Mouse (Mus musculus) heart, postnatal 0 days (tissue): ENCODE data around the gene Maml1.

Experiments used
- CTCF ChIP-seq: IDR thresholded peaks from 2 replicates; pipeline ENCODE4 v1.5.1; 2016; ENCODE audit warnings: antibody characterized with exemption, control low read depth, low read depth
- EP300 ChIP-seq: IDR thresholded peaks from 2 replicates; pipeline ENCODE4 v1.6.1; 2016; ENCODE audit warnings: antibody characterized with exemption, low read depth

GRCm38 (mm10) chr11:50336126-50336525, 44.0 kb upstream of the Maml1 start:
- TF ChIP-seq CTCF (no peak), EP300 (no peak)
